Mouse (Mus musculus): ENCODE measurements around the gene Kng1.

Kng1 gene

DNA sequence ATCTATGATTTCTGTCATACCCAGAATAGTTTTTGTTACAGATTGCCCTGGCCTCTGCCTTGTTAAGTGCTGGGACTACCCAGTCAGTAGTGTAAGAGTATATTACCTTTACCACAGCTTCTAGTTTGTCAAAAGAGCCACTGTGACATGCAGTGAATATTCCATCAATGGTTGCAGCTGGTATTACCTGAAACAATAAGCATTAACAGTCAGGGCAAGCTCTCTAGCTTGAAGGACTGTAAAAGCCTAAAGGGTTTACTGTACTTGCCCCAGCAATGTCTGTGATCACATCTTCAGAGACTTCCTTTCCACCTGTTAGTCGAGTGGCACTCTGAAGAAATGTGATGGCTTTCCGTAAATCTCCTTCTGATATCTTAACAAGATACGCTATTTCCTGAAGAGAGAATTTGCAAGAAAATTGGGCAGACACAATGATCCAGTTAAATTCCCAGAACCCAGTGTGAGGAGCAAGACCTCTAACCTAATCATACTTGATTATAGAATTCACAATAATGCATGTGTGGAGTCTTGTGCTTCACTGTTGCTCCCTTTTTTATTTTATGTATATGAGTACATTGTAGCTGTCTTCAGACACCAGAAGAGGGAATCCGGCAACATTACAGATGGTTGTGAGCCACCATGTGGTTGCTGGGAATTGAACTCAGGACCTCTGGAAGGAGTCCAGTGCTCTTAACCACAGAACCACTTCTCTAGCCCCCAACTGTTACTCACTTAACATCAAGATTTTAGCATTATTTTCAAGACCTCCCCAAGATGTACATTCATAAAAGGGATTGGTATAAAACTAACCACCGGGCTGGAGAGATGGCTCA is 56.9 kb downstream of the Kng1 start:
- peak; percentile 33 for DNase-seq (ENCODE audit: low read depth)

- no peak for DNase-seq (ENCODE audit: low read depth)
Measured at GRCm38 (mm10) chr16:23115486-23115885, 57.8 kb downstream of the Kng1 start.

GRCm38 (mm10) chr16:23117173-23117572 is 59.5 kb downstream of the Kng1 start:
- DNase-seq (ENCODE audit: low read depth) = no peak

DNA sequence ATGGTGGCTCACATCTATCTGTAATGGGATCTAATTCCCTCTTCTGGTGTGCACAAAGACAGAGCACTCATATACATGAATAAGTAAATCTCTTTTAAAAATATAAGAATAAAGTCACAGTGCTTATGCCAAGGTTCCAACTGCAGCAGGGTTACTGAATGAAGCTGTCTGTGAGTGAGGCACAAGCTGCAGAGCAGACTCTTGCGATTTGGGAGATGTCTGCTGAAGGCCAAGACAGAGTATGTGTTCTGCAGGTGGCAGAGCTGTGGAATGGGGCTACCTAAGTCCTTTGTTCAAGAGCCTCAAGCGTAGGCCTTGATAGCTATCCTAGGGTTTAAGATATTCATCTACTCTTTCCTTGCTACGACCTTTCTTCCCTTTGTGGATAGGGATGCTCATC is 64.8 kb downstream of the Kng1 start:
- no peak for DNase-seq (ENCODE audit: low read depth)

DNA sequence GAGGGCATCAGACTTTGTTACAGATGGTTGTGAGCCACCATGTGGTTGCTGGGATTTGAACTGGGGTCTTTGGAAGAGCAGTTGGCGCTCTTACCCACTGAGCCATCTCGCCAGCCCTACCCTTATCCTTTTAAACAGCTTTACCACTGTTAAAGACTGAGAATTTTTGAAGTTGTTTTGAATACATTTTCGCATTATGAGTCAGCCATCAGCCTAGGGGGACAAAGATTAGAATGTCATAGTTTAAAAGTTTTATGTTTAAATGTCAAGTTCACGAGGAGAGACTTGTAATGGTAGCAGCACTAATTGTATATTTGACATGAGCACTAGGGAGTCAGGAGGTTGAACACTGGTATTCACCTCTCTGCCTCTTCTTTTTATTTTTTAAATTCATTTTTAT is 65.4 kb downstream of the Kng1 start:
- DNase-seq (ENCODE audit: low read depth) = no peak

DNA sequence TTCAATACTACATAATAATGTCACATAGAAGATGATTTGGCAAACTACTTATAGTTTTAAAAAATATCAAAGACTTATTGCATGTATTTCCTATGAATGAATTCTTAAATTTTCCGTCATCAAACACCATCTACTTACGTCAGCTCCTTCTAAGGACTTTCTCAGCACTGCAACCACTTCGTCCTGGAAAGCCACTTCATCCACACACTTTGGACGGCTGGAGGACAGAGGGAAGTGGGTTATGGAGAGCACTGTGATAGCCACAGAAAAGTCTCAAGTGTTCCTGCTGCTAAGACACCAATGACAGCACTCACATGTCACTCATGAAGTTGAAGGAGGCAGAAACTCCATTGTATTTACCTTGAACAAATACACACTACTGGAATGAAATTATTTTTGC is 66.7 kb downstream of the Kng1 start:
- DNase-seq (ENCODE audit: low read depth) = no peak

GRCm38 (mm10) chr16:23127311-23127672 is 69.6 kb downstream of the Kng1 start:
- DNase-seq (ENCODE audit: low read depth) = no peak

DNA sequence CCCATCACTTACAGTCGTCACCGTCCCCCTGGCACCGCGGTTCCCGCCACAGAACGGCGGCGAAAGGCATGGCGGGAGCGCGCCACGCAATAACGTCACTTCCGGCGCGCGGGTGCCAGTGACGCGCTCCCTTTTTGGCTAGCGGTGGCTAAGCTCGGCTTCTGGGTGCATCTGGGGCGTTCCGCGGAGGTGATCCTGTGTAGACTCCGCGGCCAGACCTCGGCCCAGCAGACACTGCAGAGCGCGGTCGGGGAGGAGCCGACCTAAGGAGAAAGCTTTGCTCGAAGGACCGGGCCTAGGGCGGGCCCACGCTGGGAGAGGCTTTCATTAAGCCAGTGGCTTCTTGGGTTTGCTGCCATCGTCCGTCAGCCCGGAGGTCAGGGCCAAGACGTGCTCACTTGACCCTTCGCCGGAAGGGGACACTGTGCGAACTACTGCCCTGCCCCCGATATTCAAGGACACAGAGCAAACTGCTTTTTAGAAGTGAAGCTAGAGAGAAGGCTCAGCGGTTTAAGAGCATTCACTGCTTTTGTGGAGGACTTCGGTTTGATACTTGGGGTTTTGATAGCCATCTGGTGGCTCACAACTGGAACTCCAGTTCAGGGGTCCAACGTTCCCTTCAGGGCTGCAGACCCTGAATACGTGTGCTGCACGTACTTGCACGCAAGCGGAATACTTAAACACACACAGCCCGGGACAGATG is 70.2 kb downstream of the Kng1 start, which contains the start of gene Rfc4:
Rfc4 (minus strand) TSS at position 65 of the 703 bp plus-strand sequence.
- peak; percentile 93 for DNase-seq (ENCODE audit: low read depth)

DNA sequence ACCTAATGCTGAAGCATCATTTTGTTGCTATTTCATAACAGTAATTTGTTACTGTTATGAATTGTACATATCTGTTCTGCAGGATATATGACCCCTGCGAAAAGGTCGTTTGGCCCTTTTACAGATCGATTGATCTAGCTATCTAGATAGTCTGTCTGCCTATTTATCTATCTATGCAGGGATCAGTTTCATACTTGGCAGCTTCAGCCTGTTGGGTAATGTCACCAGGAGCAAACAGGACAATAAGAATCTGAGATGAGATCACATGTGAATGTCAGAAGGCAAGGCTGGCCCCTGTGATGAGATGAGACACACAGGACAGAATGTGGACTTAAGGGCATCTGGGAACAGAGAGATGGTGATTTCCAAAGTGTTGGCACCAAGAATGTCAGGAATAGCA is 72.6 kb downstream of the Kng1 start:
- DNase-seq (ENCODE audit: low read depth) = no peak
